Mouse (Mus musculus): Measurements from ENCODE around the gene Arhgap45. TPM values are rescaled to one million over a fixed set of nuclear protein-coding genes. Genes with fewer than 3 reads are reported as not detected.

Gene Arhgap45
- total and polyA plus RNA-seq, 2 experiments from 2014 or later: 1.6 to 1.7 TPM

GRCm38 (mm10) chr10:80020191-80020590, 3.7 kb downstream of the Arhgap45 start:
- DNase-seq (ENCODE audit: low spot score) (no peak), ATAC-seq (ENCODE audit: low FRiP score) (no peak)
- H3K36me3 ChIP-seq (ENCODE audit: insufficient read depth, low read length): no peaks in the 10 kb centered on the region
- no peak for TF ChIP-seq CTCF (IDR thresholded peaks at IDR 0.05)
- H3K27ac ChIP-seq (ENCODE audit: low read depth, low read length): no peak overlapping the region
- WGBS: 29% methylated on average over 11 of the region's 11 CpGs
- no peak overlapping the region for H3K4me3 ChIP-seq (ENCODE audit: low read depth, low read length)
- H3K4me2 ChIP-seq (ENCODE audit: low read depth, low read length, poor library complexity, severe bottlenecking): no peak overlapping the region
- no peaks in the 10 kb centered on the region for H3K9me3 ChIP-seq (ENCODE audit: low read length)
- H3K27me3 ChIP-seq (ENCODE audit: insufficient read depth, low read length): peaks cover 6% of the 10 kb centered on the region
- no peaks in the 10 kb centered on the region for H3K4me1 ChIP-seq (ENCODE audit: insufficient read depth, low read length)
- no peak overlapping the region for H3K9ac ChIP-seq (replicated peaks; ENCODE audit: low read length, poor library complexity, severe bottlenecking)

GRCm38 (mm10) chr10:80020603-80021319, 4.3 kb downstream of the Arhgap45 start:
- WGBS: 83% methylated on average over 18 of the region's 18 CpGs
- TF ChIP-seq CTCF (IDR thresholded peaks at IDR 0.05): no peak

GRCm38 (mm10) chr10:80021320-80021641, 4.8 kb downstream of the Arhgap45 start:
- H3K4me1 ChIP-seq (ENCODE audit: insufficient read depth, low read length): no peaks in the 10 kb centered on the region
- DNase-seq (ENCODE audit: low spot score): no peak
- no peaks in the 10 kb centered on the region for H3K36me3 ChIP-seq (ENCODE audit: insufficient read depth, low read length)
- no peak overlapping the region for H3K9ac ChIP-seq (replicated peaks; ENCODE audit: low read length, poor library complexity, severe bottlenecking)
- no peak for TF ChIP-seq CTCF (IDR thresholded peaks at IDR 0.05)
- H3K4me2 ChIP-seq (ENCODE audit: low read depth, low read length, poor library complexity, severe bottlenecking): no peak overlapping the region
- no peaks in the 10 kb centered on the region for H3K9me3 ChIP-seq (ENCODE audit: low read length)
- H3K27ac ChIP-seq (ENCODE audit: low read depth, low read length): no peak overlapping the region
- H3K27me3 ChIP-seq (ENCODE audit: insufficient read depth, low read length): peaks cover 6% of the 10 kb centered on the region
- ATAC-seq (ENCODE audit: low FRiP score): peak; percentile 17; the same call in 1 of the 2 replicates
- no peak overlapping the region for H3K4me3 ChIP-seq (ENCODE audit: low read depth, low read length)
- WGBS: 93% methylated on average over 13 of the region's 13 CpGs

More at GRCm38 (mm10) chr10:80020603-80021319, 4.3 kb downstream of the Arhgap45 start:
- ATAC-seq (ENCODE audit: low FRiP score): no peak
- no peaks in the 10 kb centered on the region for H3K4me1 ChIP-seq (ENCODE audit: insufficient read depth, low read length)
- H3K9me3 ChIP-seq (ENCODE audit: low read length): no peaks in the 10 kb centered on the region
- H3K4me2 ChIP-seq (ENCODE audit: low read depth, low read length, poor library complexity, severe bottlenecking): no peak overlapping the region
- no peak for DNase-seq (ENCODE audit: low spot score)
- H3K4me3 ChIP-seq (ENCODE audit: low read depth, low read length): no peak overlapping the region
- peaks cover 6% of the 10 kb centered on the region for H3K27me3 ChIP-seq (ENCODE audit: insufficient read depth, low read length)
- no peaks in the 10 kb centered on the region for H3K36me3 ChIP-seq (ENCODE audit: insufficient read depth, low read length)
- H3K9ac ChIP-seq (replicated peaks; ENCODE audit: low read length, poor library complexity, severe bottlenecking): no peak overlapping the region
- H3K27ac ChIP-seq (ENCODE audit: low read depth, low read length): no peak overlapping the region

- H3K27ac ChIP-seq (ENCODE audit: low read depth, low read length): no peak overlapping the region
- WGBS: 85% methylated on average over 12 of the region's 12 CpGs
- no peaks in the 10 kb centered on the region for H3K36me3 ChIP-seq (ENCODE audit: insufficient read depth, low read length)
- no peak for ATAC-seq (ENCODE audit: low FRiP score)
- no peak for DNase-seq (ENCODE audit: low spot score)
- no peak for TF ChIP-seq CTCF (IDR thresholded peaks at IDR 0.05)
- H3K4me2 ChIP-seq (ENCODE audit: low read depth, low read length, poor library complexity, severe bottlenecking): no peak overlapping the region
- H3K4me1 ChIP-seq (ENCODE audit: insufficient read depth, low read length): no peaks in the 10 kb centered on the region
- no peaks in the 10 kb centered on the region for H3K9me3 ChIP-seq (ENCODE audit: low read length)
- no peak overlapping the region for H3K9ac ChIP-seq (replicated peaks; ENCODE audit: low read length, poor library complexity, severe bottlenecking)
- H3K27me3 ChIP-seq (ENCODE audit: insufficient read depth, low read length): peaks cover 6% of the 10 kb centered on the region
- no peak overlapping the region for H3K4me3 ChIP-seq (ENCODE audit: low read depth, low read length)
Observed at GRCm38 (mm10) chr10:80022164-80022563, 5.7 kb downstream of the Arhgap45 start.

GRCm38 (mm10) chr10:80022806-80023205, 6.4 kb downstream of the Arhgap45 start:
- no peaks in the 10 kb centered on the region for H3K4me1 ChIP-seq (ENCODE audit: insufficient read depth, low read length)
- no peaks in the 10 kb centered on the region for H3K36me3 ChIP-seq (ENCODE audit: insufficient read depth, low read length)
- WGBS: 95% methylated on average over 8 of the region's 8 CpGs
- H3K4me3 ChIP-seq (ENCODE audit: low read depth, low read length): no peak overlapping the region
- H3K4me2 ChIP-seq (ENCODE audit: low read depth, low read length, poor library complexity, severe bottlenecking): no peak overlapping the region
- no peak for DNase-seq (ENCODE audit: low spot score)
- TF ChIP-seq CTCF (IDR thresholded peaks at IDR 0.05): no peak
- no peak for ATAC-seq (ENCODE audit: low FRiP score)
- no peak overlapping the region for H3K27ac ChIP-seq (ENCODE audit: low read depth, low read length)
- H3K9me3 ChIP-seq (ENCODE audit: low read length): no peaks in the 10 kb centered on the region
- H3K9ac ChIP-seq (replicated peaks; ENCODE audit: low read length, poor library complexity, severe bottlenecking): no peak overlapping the region
- peaks cover 6% of the 10 kb centered on the region for H3K27me3 ChIP-seq (ENCODE audit: insufficient read depth, low read length)

GRCm38 (mm10) chr10:80023758-80024157, 7.3 kb downstream of the Arhgap45 start:
- H3K27ac ChIP-seq (ENCODE audit: low read depth, low read length): no peak overlapping the region
- ATAC-seq (ENCODE audit: low FRiP score): no peak
- H3K4me1 ChIP-seq (ENCODE audit: insufficient read depth, low read length): no peaks in the 10 kb centered on the region
- no peak for TF ChIP-seq CTCF (IDR thresholded peaks at IDR 0.05)
- 88% methylated on average over 5 of the region's 5 CpGs for WGBS
- H3K9me3 ChIP-seq (ENCODE audit: low read length): no peaks in the 10 kb centered on the region
- peaks cover 6% of the 10 kb centered on the region for H3K27me3 ChIP-seq (ENCODE audit: insufficient read depth, low read length)
- no peak overlapping the region for H3K4me2 ChIP-seq (ENCODE audit: low read depth, low read length, poor library complexity, severe bottlenecking)
- no peak overlapping the region for H3K9ac ChIP-seq (replicated peaks; ENCODE audit: low read length, poor library complexity, severe bottlenecking)
- no peaks in the 10 kb centered on the region for H3K36me3 ChIP-seq (ENCODE audit: insufficient read depth, low read length)
- DNase-seq (ENCODE audit: low spot score): no peak
- H3K4me3 ChIP-seq (ENCODE audit: low read depth, low read length): no peak overlapping the region
